Mouse (Mus musculus): ENCODE measurements around the gene Irf6.

Irf6 gene

GRCm38 (mm10) chr1:193152872-193153271 lies at the start of gene Irf6:
TSS of gene Irf6 (plus strand) at chr1:193153111.
- DNase-seq (ENCODE audit: low read depth, low spot score), result peak; percentile 82

- DNase-seq (ENCODE audit: low read depth, low spot score), result no peak
Measured at GRCm38 (mm10) chr1:193112093-193112492, 40.8 kb upstream of the Irf6 start.

GRCm38 (mm10) chr1:193122793-193123192 lies 30.1 kb upstream of the Irf6 start:
- no peak for DNase-seq (ENCODE audit: low read depth, low spot score)

GRCm38 (mm10) chr1:193123290-193123689 lies 29.6 kb upstream of the Irf6 start:
- no peak for DNase-seq (ENCODE audit: low read depth, low spot score)

- no peak for DNase-seq (ENCODE audit: low read depth, low spot score)
Measured at GRCm38 (mm10) chr1:193125835-193126234, 27.1 kb upstream of the Irf6 start.

GRCm38 (mm10) chr1:193128055-193128454 lies 24.9 kb upstream of the Irf6 start:
- DNase-seq (ENCODE audit: low read depth, low spot score), result no peak

- no peak for DNase-seq (ENCODE audit: low read depth, low spot score)
Measured at GRCm38 (mm10) chr1:193129321-193129720, 23.6 kb upstream of the Irf6 start.

- peak; percentile 99 for DNase-seq (ENCODE audit: low read depth, low spot score)
Measured at GRCm38 (mm10) chr1:193129786-193130455, 23.0 kb upstream of the Irf6 start, which contains the start of gene Diexf. TSS of gene Diexf (minus strand) at chr1:193130272.

- DNase-seq (ENCODE audit: low read depth, low spot score), result peak; percentile 19
Measured at GRCm38 (mm10) chr1:193130456-193130825, 22.5 kb upstream of the Irf6 start.

- no peak for DNase-seq (ENCODE audit: low read depth, low spot score)
Measured at GRCm38 (mm10) chr1:193130839-193131238, 22.1 kb upstream of the Irf6 start.

- no peak for DNase-seq (ENCODE audit: low read depth, low spot score)
Measured at GRCm38 (mm10) chr1:193131311-193131948, 21.5 kb upstream of the Irf6 start.

GRCm38 (mm10) chr1:193132385-193132784 lies 20.5 kb upstream of the Irf6 start:
- no peak for DNase-seq (ENCODE audit: low read depth, low spot score)

GRCm38 (mm10) chr1:193133726-193134125 lies 19.2 kb upstream of the Irf6 start:
- DNase-seq (ENCODE audit: low read depth, low spot score), result peak; percentile 74

GRCm38 (mm10) chr1:193138087-193138486 lies 14.8 kb upstream of the Irf6 start:
- DNase-seq (ENCODE audit: low read depth, low spot score), result no peak

- DNase-seq (ENCODE audit: low read depth, low spot score), result no peak
Measured at GRCm38 (mm10) chr1:193138669-193139068, 14.2 kb upstream of the Irf6 start.

GRCm38 (mm10) chr1:193141118-193141517 lies 11.8 kb upstream of the Irf6 start:
- no peak for DNase-seq (ENCODE audit: low read depth, low spot score)

GRCm38 (mm10) chr1:193142517-193143062 lies 10.3 kb upstream of the Irf6 start:
- no peak for DNase-seq (ENCODE audit: low read depth, low spot score)

- no peak for DNase-seq (ENCODE audit: low read depth, low spot score)
Measured at GRCm38 (mm10) chr1:193144516-193144915, 8.4 kb upstream of the Irf6 start.

GRCm38 (mm10) chr1:193145101-193145500 lies 7.8 kb upstream of the Irf6 start:
- DNase-seq (ENCODE audit: low read depth, low spot score), result no peak

GRCm38 (mm10) chr1:193146416-193146815 lies 6.5 kb upstream of the Irf6 start:
- DNase-seq (ENCODE audit: low read depth, low spot score), result no peak

- DNase-seq (ENCODE audit: low read depth, low spot score), result no peak
Measured at GRCm38 (mm10) chr1:193149231-193149630, 3.7 kb upstream of the Irf6 start.

GRCm38 (mm10) chr1:193151134-193151533 lies 1.8 kb upstream of the Irf6 start:
- DNase-seq (ENCODE audit: low read depth, low spot score), result no peak

- no peak for DNase-seq (ENCODE audit: low read depth, low spot score)
Measured at GRCm38 (mm10) chr1:193153561-193153960, 650 bp downstream of the Irf6 start.

Data from ZHBTc4 (cell line).